Mouse (Mus musculus): ENCODE data around the gene Stt3b. TPM values are rescaled to one million over a fixed set of nuclear protein-coding genes. Genes with fewer than 3 reads are reported as not detected.

Gene Stt3b
- polyA plus RNA-seq (2011; ENCODE audit: insufficient read depth, insufficient read length, low read depth, missing spikeins): 118 and 120 TPM in 2 replicates

GRCm38 (mm10) chr9:115310346-115311222 lies at the start of gene Stt3b:
Gene Stt3b, minus strand, starts transcription at chr9:115310421.
- H3K27me3 ChIP-seq (ENCODE audit: control insufficient read depth, insufficient read depth, low read length, poor library complexity, severe bottlenecking): no peaks in the 10 kb centered on the region
- no peaks in the 10 kb centered on the region for H3K9me3 ChIP-seq (replicated peaks; ENCODE audit: control insufficient read depth, insufficient read depth, low read length, poor library complexity, severe bottlenecking)
- no peaks in the 10 kb centered on the region for H3K4me1 ChIP-seq (ENCODE audit: control insufficient read depth, insufficient read depth, low read length)
- H3K9ac ChIP-seq (ENCODE audit: low read depth, poor library complexity, severe bottlenecking): peak within 1 kb of the TSS; percentile 96
- H3K27ac ChIP-seq (ENCODE audit: insufficient read depth, low read length): peak within 1 kb of the TSS; percentile 46
- TF ChIP-seq CTCF (IDR thresholded peaks at IDR 0.05; ENCODE audit: low read depth, low read length): no peak
- TF ChIP-seq EP300 (IDR thresholded peaks at IDR 0.05; ENCODE audit: insufficient read depth, low read depth, low read length): 0 out of 2 replicates have a peak, but pooled peaks have one; percentile 6
- no peak for TF ChIP-seq POLR2A (IDR thresholded peaks at IDR 0.05; ENCODE audit: insufficient read depth, low read length)
- H3K4me3 ChIP-seq (ENCODE audit: low read depth, low read length): peak within 1 kb of the TSS; percentile 92
- H3K36me3 ChIP-seq (ENCODE audit: control insufficient read depth, insufficient read depth, low read length, poor library complexity, severe bottlenecking): peaks cover 6% of the 10 kb centered on the region; the same call in 1 of the 2 replicates

GRCm38 (mm10) chr9:115358421-115358820 lies 48.2 kb upstream of the Stt3b start:
- TF ChIP-seq CTCF (IDR thresholded peaks at IDR 0.05; ENCODE audit: low read depth, low read length) (no peak), EP300 (IDR thresholded peaks at IDR 0.05; ENCODE audit: insufficient read depth, low read depth, low read length) (no peak), POLR2A (IDR thresholded peaks at IDR 0.05; ENCODE audit: insufficient read depth, low read length) (no peak)

GRCm38 (mm10) chr9:115357996-115358395 lies 47.8 kb upstream of the Stt3b start:
- Histone ChIP-seq H3K4me1 (ENCODE audit: control insufficient read depth, insufficient read depth, low read length) (peaks cover 10% of the 10 kb centered on the region), H3K4me3 (ENCODE audit: low read depth, low read length) (no peak overlapping the region), H3K36me3 (ENCODE audit: control insufficient read depth, insufficient read depth, low read length, poor library complexity, severe bottlenecking) (no peaks in the 10 kb centered on the region), H3K9me3 (replicated peaks; ENCODE audit: control insufficient read depth, insufficient read depth, low read length, poor library complexity, severe bottlenecking) (no peaks in the 10 kb centered on the region), H3K9ac (ENCODE audit: low read depth, poor library complexity, severe bottlenecking) (no peak overlapping the region), H3K27ac (ENCODE audit: insufficient read depth, low read length) (0 out of 2 replicates have a peak overlapping the region, but pooled peaks have one; percentile 8), H3K27me3 (ENCODE audit: control insufficient read depth, insufficient read depth, low read length, poor library complexity, severe bottlenecking) (no peaks in the 10 kb centered on the region)
- no peak for TF ChIP-seq EP300 (IDR thresholded peaks at IDR 0.05; ENCODE audit: insufficient read depth, low read depth, low read length)

More at GRCm38 (mm10) chr9:115358421-115358820, 48.2 kb upstream of the Stt3b start:
- Histone ChIP-seq H3K27ac (ENCODE audit: insufficient read depth, low read length) (no peak overlapping the region), H3K4me3 (ENCODE audit: low read depth, low read length) (no peak overlapping the region), H3K36me3 (ENCODE audit: control insufficient read depth, insufficient read depth, low read length, poor library complexity, severe bottlenecking) (no peaks in the 10 kb centered on the region), H3K9me3 (replicated peaks; ENCODE audit: control insufficient read depth, insufficient read depth, low read length, poor library complexity, severe bottlenecking) (no peaks in the 10 kb centered on the region), H3K27me3 (ENCODE audit: control insufficient read depth, insufficient read depth, low read length, poor library complexity, severe bottlenecking) (no peaks in the 10 kb centered on the region), H3K4me1 (ENCODE audit: control insufficient read depth, insufficient read depth, low read length) (peaks cover 10% of the 10 kb centered on the region), H3K9ac (ENCODE audit: low read depth, poor library complexity, severe bottlenecking) (no peak overlapping the region)

- Histone ChIP-seq H3K4me3 (ENCODE audit: low read depth, low read length) (peak overlapping the region; percentile 48), H3K4me1 (ENCODE audit: control insufficient read depth, insufficient read depth, low read length) (peaks cover 6% of the 10 kb centered on the region), H3K9ac (ENCODE audit: low read depth, poor library complexity, severe bottlenecking) (peak overlapping the region; percentile 21), H3K27me3 (ENCODE audit: control insufficient read depth, insufficient read depth, low read length, poor library complexity, severe bottlenecking) (no peaks in the 10 kb centered on the region), H3K36me3 (ENCODE audit: control insufficient read depth, insufficient read depth, low read length, poor library complexity, severe bottlenecking) (no peaks in the 10 kb centered on the region), H3K27ac (ENCODE audit: insufficient read depth, low read length) (peak overlapping the region; percentile 95), H3K9me3 (replicated peaks; ENCODE audit: control insufficient read depth, insufficient read depth, low read length, poor library complexity, severe bottlenecking) (no peaks in the 10 kb centered on the region)
- TF ChIP-seq CTCF (IDR thresholded peaks at IDR 0.05; ENCODE audit: low read depth, low read length) (no peak), EP300 (IDR thresholded peaks at IDR 0.05; ENCODE audit: insufficient read depth, low read depth, low read length) (peak; percentile 92), POLR2A (IDR thresholded peaks at IDR 0.05; ENCODE audit: insufficient read depth, low read length) (peak; percentile 11)
Measured at GRCm38 (mm10) chr9:115356731-115357458, 46.7 kb upstream of the Stt3b start.

- no peak for TF ChIP-seq CTCF (IDR thresholded peaks at IDR 0.05; ENCODE audit: low read depth, low read length)
- TF ChIP-seq EP300 (IDR thresholded peaks at IDR 0.05; ENCODE audit: insufficient read depth, low read depth, low read length): peak; percentile 89
- TF ChIP-seq POLR2A (IDR thresholded peaks at IDR 0.05; ENCODE audit: insufficient read depth, low read length): no peak
- Histone ChIP-seq H3K27ac (ENCODE audit: insufficient read depth, low read length) (peak overlapping the region; percentile 69), H3K36me3 (ENCODE audit: control insufficient read depth, insufficient read depth, low read length, poor library complexity, severe bottlenecking) (no peaks in the 10 kb centered on the region), H3K27me3 (ENCODE audit: control insufficient read depth, insufficient read depth, low read length, poor library complexity, severe bottlenecking) (no peaks in the 10 kb centered on the region), H3K4me1 (ENCODE audit: control insufficient read depth, insufficient read depth, low read length) (peaks cover 2% of the 10 kb centered on the region), H3K4me3 (ENCODE audit: low read depth, low read length) (no peak overlapping the region), H3K9ac (ENCODE audit: low read depth, poor library complexity, severe bottlenecking) (no peak overlapping the region), H3K9me3 (replicated peaks; ENCODE audit: control insufficient read depth, insufficient read depth, low read length, poor library complexity, severe bottlenecking) (no peaks in the 10 kb centered on the region)
Measured at GRCm38 (mm10) chr9:115355972-115356371, 45.8 kb upstream of the Stt3b start.

All from ES-Bruce4 (cell line).